Comparison of ENCODE assay signal across 16 mouse cellular contexts in the genomic region with DNA sequence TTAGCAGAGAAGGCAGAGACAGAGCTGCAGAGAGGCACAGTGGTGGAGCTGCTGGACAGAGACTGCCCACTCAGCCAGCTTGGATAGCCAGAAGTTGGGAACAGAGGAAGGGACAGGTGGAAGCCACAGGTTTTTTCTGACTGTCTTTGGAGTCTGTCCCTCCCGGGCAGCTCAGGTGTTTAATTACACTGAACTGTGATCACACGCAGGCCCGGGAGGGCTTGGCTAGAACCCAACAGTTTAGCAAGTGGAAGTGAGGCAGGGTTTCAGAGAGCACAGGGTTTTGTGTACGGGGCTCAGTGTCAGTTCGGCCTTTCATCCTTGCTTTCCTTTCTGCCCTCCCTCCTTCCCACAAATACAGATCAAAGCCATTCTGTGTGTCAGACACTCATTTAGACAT.
DNase-seq lines count a peak whose midpoint lies in the region; ATAC-seq lines count a peak whose summit lies in the region.
"Had no signal": no experiment of that assay in that cellular context is flagged by ENCODE, and none has a peak within 500 bp of the region (broad histone marks: within the 10 kb centered on the region; RNA-seq: fewer than 3 reads in every experiment).

No protein-coding gene starts in this region.

- H3K9ac ChIP-seq in kidney, embryonic 15.5 days, result no peak overlapping the region
- H3K9ac ChIP-seq: forebrain, embryonic 13.5 days; limb, embryonic 13.5 days; liver, embryonic 13.5 days; lung, embryonic 14.5 days had no signal

- peak; percentile 6 for DNase-seq in kidney, adult 18-20 months
- peak; percentile 61 for DNase-seq in brain, adult 2 months (ENCODE audit: low read depth, low spot score)
- peak; percentile 44 to 53 for DNase-seq in cerebellum, adult 18-20 months
- DNase-seq in cerebellum, postnatal 36 days, result peak; percentile 33 to 41
- no peak for DNase-seq in thymus, postnatal 0 days (ENCODE audit: low spot score)
- DNase-seq: heart, adult 2 months; heart, postnatal 4 days; liver, embryonic 13.5 days; lung, embryonic 14.5 days; lung, postnatal 4 days; right cerebral cortex, postnatal 25 days had no signal

- H3K36me3 ChIP-seq in kidney, embryonic 15.5 days, result no peaks in the 10 kb centered on the region
- H3K36me3 ChIP-seq: limb, embryonic 13.5 days; liver, embryonic 13.5 days; midbrain, embryonic 10.5 days had no signal

- 51% methylated on average over 5 of the region's 5 CpGs for WGBS in kidney, embryonic 15.5 days

- no peaks in the 10 kb centered on the region for H3K27me3 ChIP-seq in kidney, embryonic 15.5 days
- H3K27me3 ChIP-seq: forebrain, embryonic 13.5 days; limb, embryonic 13.5 days; liver, embryonic 13.5 days had no signal

- no peaks in the 10 kb centered on the region for H3K9me3 ChIP-seq in kidney, embryonic 15.5 days (replicated peaks)
- H3K9me3 ChIP-seq: forebrain, embryonic 13.5 days; limb, embryonic 13.5 days; liver, embryonic 13.5 days; midbrain, embryonic 10.5 days had no signal

- ATAC-seq in kidney, embryonic 15.5 days (replicated peaks; ENCODE audit: low FRiP score), result no peak
- ATAC-seq in megakaryocyte, adult 5-6 weeks (ENCODE audit: poor library complexity, severe bottlenecking), result no peak
- ATAC-seq: forebrain, embryonic 13.5 days had no signal

- no peak overlapping the region for H3K4me3 ChIP-seq in kidney, embryonic 15.5 days (replicated peaks)
- H3K4me3 ChIP-seq: forebrain, embryonic 13.5 days; heart, adult 2 months; limb, embryonic 13.5 days; liver, embryonic 13.5 days; midbrain, embryonic 10.5 days had no signal

- no peaks in the 10 kb centered on the region for H3K4me1 ChIP-seq in kidney, embryonic 15.5 days
- H3K4me1 ChIP-seq: forebrain, embryonic 13.5 days; limb, embryonic 13.5 days; liver, embryonic 13.5 days had no signal

- H3K4me2 ChIP-seq in kidney, embryonic 15.5 days, result no peak overlapping the region
- H3K4me2 ChIP-seq: forebrain, embryonic 13.5 days; limb, embryonic 13.5 days; liver, embryonic 13.5 days; lung, embryonic 14.5 days had no signal

- H3K27ac ChIP-seq in kidney, embryonic 15.5 days, result no peak overlapping the region
- H3K27ac ChIP-seq: forebrain, embryonic 13.5 days; heart, adult 2 months; limb, embryonic 13.5 days; liver, embryonic 13.5 days; midbrain, embryonic 10.5 days had no signal
